Mouse (Mus musculus) lung, postnatal 25 days (tissue): ENCODE measurements around the gene Tmtc4.

Experiments
- DNase-seq: peaks from one replicate; pipeline ENCODE4 v3.0.0; 2022; ENCODE audit warnings: low spot score

Gene Tmtc4

GRCm38 (mm10) chr14:122902136-122902535 is 81.7 kb downstream of the Tmtc4 start:
- DNase-seq: peak; percentile 34

GRCm38 (mm10) chr14:122901715-122902114 is 82.1 kb downstream of the Tmtc4 start:
- no peak for DNase-seq

- DNase-seq: no peak
Observed at GRCm38 (mm10) chr14:122901177-122901576, 82.7 kb downstream of the Tmtc4 start.

- DNase-seq: no peak
Observed at GRCm38 (mm10) chr14:122900679-122901078, 83.2 kb downstream of the Tmtc4 start.

GRCm38 (mm10) chr14:122898550-122898949 is 85.3 kb downstream of the Tmtc4 start:
- DNase-seq: no peak

GRCm38 (mm10) chr14:122896106-122896505 is 87.7 kb downstream of the Tmtc4 start:
- DNase-seq: no peak

GRCm38 (mm10) chr14:122891470-122891968 is 92.3 kb downstream of the Tmtc4 start:
- DNase-seq: no peak

GRCm38 (mm10) chr14:122888480-122888872 is 95.4 kb downstream of the Tmtc4 start:
- no peak for DNase-seq

- DNase-seq: no peak
Observed at GRCm38 (mm10) chr14:122887702-122888479, 95.9 kb downstream of the Tmtc4 start.

GRCm38 (mm10) chr14:122887278-122887677 is 96.6 kb downstream of the Tmtc4 start:
- DNase-seq: no peak

GRCm38 (mm10) chr14:122885893-122886292 is 97.9 kb downstream of the Tmtc4 start:
- DNase-seq: no peak

GRCm38 (mm10) chr14:122883821-122884584 is 99.8 kb downstream of the Tmtc4 start:
- no peak for DNase-seq

- DNase-seq: no peak
Observed at GRCm38 (mm10) chr14:122883410-122883806, 100.4 kb downstream of the Tmtc4 start.

GRCm38 (mm10) chr14:122882795-122883409 is 100.9 kb downstream of the Tmtc4 start:
- no peak for DNase-seq

GRCm38 (mm10) chr14:122882201-122882639 is 101.6 kb downstream of the Tmtc4 start:
- DNase-seq: no peak

GRCm38 (mm10) chr14:122881699-122882098 is 102.1 kb downstream of the Tmtc4 start:
- DNase-seq: no peak

GRCm38 (mm10) chr14:122880291-122880690 is 103.5 kb downstream of the Tmtc4 start:
- DNase-seq: no peak

- no peak for DNase-seq
Observed at GRCm38 (mm10) chr14:122877787-122878186, 106.0 kb downstream of the Tmtc4 start.

- DNase-seq: no peak
Observed at GRCm38 (mm10) chr14:122876723-122877122, 107.1 kb downstream of the Tmtc4 start.

GRCm38 (mm10) chr14:122876163-122876562 is 107.7 kb downstream of the Tmtc4 start:
- peak; percentile 72 for DNase-seq

GRCm38 (mm10) chr14:122875636-122876035 is 108.2 kb downstream of the Tmtc4 start:
- no peak for DNase-seq

GRCm38 (mm10) chr14:122875056-122875455 is 108.8 kb downstream of the Tmtc4 start:
- DNase-seq: no peak

- DNase-seq: no peak
Observed at GRCm38 (mm10) chr14:122872612-122873011, 111.2 kb downstream of the Tmtc4 start.
